Mouse (Mus musculus) cerebellum, postnatal 36 days (tissue): ENCODE results near the gene Tnik.

Experiments
- DNase-seq, 2 experiments: peaks; one replicate each; pipeline ENCODE4 v3.0.0; 2021 to 2022; ENCODE audit warnings: mixed read lengths in 2 of 2

Gene Tnik

DNA sequence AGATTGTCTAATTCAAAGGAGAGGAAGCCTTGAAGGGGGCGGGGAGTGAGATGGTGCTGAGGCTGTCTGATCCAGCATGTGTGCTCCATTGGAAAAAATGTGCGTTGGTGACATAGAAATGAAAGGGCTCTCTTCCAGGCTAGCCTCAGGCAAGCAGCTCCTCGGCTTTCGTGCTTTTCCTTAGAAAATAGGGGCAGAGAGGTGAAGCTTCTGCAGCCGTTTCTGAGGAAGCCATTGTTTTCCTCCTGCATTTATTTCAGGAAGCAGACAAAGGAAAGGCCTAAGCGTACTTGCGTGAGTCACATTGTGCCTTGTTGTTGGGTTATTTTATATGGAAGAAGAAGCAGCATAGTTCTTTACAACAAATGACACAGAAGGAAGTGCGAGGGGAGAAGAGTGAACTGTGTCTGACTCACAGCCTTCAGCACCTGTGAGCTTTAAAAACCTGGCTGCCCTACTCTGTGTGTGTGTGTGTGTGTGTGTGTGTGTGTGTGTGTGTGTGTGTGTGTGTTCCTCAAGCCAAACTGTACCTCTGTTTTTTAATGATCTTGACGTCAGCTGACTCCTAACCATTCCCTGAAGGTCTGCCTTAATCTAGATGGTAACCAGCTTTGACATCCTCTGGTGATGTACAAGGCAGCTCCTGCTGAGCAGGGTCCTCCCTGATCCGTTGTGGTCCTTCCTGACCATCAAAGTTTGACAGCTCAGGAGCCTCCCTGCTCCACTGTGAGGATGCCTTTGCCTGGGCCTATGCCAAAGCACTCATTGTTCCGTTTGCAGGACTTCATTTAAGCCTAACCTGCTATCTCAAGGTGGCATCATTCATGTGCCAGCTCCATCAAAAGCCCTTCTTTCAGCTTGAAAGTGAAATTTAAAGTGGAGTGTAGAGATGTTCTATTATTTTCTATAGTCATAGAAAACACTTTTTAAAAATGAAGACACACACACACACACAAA lies 228.3 kb downstream of the Tnik start:
- DNase-seq, result peak; percentile 30 to 41

GRCm38 (mm10) chr3:28496806-28497502 lies 233.9 kb downstream of the Tnik start:
- DNase-seq, result no peak

DNA sequence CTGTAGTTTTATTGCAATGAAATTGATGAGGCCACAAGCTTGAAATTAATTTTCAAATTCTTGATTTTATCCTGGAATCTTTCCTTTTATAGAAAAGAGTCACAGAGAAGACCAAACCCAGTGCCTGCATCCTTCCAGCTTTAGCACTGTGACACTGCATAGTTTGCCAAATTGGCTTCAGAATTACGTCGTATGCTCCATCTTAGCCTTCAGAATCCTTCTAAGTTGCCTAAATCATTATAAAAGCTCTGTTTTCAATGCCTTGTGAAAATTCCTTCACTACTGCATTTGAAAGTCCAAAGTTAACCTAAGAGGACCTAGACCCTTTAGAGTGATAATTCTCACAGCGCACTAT lies 234.5 kb downstream of the Tnik start:
- DNase-seq, result no peak

GRCm38 (mm10) chr3:28502697-28503096 lies 239.7 kb downstream of the Tnik start:
- no peak for DNase-seq

DNA sequence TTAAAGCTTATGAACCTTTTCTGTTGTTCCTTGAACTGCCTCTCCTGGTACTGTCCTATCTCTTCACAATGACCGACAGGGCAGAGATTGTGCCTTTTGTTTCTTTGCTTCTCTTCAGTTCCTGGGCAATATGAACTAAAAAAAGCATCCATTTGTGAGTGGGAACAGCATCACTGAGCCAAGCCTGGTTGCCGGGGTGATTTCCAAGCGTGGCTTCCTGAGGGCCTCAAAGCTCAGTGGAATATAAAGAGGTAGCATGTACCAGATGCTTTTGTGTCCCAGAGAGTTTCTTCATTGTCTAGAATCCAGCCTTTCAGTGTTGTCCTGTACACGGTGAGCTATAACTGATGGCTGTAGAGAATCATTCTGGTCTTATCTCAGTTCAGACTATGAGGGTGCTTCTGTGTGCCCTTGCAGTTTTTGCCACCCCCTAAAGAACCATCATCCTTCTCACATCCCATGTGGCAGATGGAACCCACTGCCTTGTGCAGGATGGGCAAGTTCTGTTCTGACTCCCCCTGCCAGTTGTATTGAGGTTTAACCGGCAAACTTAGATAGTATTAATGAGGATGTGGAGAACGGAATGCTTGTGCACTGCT lies 246.4 kb downstream of the Tnik start:
- no peak for DNase-seq

GRCm38 (mm10) chr3:28523004-28523482 lies 260.0 kb downstream of the Tnik start:
- no peak for DNase-seq

DNA sequence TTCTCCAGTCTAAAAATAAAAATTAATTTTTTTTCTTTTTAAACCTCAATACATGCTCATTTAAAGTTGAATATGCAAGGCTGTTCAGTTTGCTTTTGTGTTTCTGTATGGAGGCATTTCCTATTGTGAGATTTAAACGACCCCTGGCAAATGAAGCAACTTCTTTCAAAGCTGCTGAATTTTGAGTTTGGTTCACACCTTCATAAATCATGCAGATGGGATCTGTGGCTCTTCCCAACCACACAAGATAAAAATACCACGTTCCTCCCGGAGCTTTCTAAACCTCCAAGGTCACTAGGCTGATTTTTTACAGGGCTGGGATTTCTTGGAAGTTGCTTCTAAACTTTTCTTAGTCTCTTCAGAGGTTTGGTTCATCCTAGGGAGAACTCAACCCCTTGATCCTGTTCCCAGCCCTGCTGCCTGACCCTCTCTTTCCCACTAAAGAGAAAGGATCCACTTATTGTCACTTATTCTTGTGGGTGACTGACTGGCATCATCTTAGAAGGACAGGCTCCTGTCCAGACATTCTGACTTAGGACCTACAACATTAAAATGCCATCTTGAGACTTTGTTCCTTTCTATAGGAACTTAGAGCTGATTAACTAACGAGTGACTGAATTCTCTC lies 260.6 kb downstream of the Tnik start:
- no peak for DNase-seq

DNA sequence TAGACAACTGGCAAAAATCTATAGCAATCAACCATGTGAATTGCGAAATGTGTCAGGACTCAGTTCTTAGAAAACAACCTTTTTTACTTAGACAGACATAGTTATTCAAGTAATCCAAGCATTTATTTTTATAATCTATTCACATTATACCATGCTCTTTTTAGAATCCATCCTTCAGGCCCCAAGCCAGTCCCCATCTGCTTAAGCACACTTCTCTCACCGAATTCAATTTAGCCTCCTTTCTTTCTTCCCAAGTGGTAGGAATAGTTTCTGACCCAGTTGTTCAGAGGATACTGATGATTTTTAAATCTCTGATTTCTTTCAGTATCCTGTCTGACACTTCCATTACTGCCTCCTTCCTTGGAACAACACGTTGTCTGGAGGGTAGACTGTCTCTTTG lies 261.5 kb downstream of the Tnik start:
- DNase-seq, result no peak

DNA sequence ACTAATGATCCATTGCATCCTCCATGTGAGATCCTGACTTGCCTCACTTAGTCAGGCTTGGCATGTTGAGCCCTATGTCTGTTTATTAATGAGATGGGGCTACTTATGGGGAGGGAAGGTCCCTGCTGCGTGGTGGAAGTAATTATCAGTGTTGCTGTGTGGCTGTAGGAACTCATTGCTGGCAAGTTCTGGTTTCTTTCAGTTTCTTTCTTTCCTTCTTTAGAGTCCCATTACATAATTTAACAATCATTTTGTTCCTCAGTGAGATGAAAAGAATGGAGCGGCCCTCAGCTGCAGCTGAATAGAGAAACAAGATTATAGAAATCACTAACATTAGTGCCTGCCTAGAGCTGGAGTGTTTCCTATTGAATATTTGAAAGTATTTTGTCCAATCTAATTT lies 263.7 kb downstream of the Tnik start:
- DNase-seq, result no peak

- no peak for DNase-seq
These were observed 264.2 kb downstream of the Tnik start for GRCm38 (mm10) chr3:28527231-28527630.

DNA sequence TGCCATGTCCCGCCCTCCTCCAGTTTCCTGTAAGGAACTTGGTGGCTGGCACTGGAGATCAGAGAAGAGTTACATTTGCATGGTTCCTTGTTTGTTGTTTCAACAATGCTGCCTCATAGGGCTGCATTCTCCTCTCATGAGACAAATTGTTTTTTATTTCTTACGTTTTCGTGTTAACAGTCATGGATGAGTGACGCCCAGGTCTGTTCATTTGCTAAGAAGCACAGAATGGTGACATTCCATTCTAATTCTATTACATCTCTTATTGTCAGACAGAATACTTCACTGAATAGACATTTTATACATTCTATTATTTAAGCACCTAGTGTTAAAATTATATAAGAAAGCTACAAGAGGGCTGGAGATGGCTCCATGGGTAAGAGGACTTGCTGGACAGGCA lies 266.5 kb downstream of the Tnik start:
- no peak for DNase-seq

- no peak for DNase-seq
These were observed 268.4 kb downstream of the Tnik start for GRCm38 (mm10) chr3:28531294-28531956.

DNA sequence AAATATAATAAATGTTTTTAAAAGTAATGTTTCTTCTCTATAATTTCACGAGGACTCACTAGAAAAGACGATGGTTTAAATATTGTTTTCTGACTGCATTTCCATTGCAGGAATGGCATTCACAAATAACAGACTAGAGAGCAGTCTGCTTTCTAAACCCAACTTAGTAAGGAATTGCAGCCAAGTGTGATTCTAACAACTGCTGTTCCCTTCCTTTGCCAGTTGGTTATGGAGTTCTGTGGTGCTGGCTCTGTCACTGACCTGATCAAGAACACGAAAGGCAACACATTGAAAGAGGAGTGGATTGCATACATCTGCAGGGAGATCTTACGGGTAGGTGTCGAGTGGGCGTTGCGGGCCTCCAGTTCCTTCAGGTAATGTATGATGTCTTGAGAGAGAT lies 269.7 kb downstream of the Tnik start:
- no peak for DNase-seq

GRCm38 (mm10) chr3:28540121-28540520 lies 277.1 kb downstream of the Tnik start:
- DNase-seq, result no peak

- DNase-seq, result no peak
These were observed 279.9 kb downstream of the Tnik start for GRCm38 (mm10) chr3:28542941-28543340.

GRCm38 (mm10) chr3:28543380-28543984 lies 280.5 kb downstream of the Tnik start:
- DNase-seq, result peak in 1 of 2 experiments; percentile 26

DNA sequence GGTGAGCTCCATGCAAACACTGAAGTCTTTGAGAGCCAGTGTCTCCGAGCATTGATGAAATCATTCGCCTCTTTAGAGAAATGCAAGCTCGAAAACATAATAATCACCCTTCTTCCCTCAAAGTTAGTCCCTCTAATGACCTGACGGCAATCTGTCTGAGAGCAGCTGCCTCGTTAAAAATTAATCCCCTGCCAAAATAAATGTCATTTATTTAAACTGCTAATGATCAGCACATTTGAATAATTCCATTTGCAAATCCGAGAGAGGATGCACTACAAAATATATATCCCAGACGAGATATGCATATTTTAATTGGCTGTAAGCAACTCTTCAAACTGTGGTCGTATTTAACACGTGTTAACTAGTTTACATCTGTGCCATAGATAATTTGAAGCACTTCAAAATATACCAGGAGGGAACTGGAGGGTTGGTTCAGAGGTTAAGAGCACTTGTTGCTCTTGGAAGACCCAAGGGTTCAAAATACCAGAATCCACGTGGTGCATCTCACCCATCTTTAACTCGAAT lies 281.4 kb downstream of the Tnik start:
- DNase-seq, result no peak

DNA sequence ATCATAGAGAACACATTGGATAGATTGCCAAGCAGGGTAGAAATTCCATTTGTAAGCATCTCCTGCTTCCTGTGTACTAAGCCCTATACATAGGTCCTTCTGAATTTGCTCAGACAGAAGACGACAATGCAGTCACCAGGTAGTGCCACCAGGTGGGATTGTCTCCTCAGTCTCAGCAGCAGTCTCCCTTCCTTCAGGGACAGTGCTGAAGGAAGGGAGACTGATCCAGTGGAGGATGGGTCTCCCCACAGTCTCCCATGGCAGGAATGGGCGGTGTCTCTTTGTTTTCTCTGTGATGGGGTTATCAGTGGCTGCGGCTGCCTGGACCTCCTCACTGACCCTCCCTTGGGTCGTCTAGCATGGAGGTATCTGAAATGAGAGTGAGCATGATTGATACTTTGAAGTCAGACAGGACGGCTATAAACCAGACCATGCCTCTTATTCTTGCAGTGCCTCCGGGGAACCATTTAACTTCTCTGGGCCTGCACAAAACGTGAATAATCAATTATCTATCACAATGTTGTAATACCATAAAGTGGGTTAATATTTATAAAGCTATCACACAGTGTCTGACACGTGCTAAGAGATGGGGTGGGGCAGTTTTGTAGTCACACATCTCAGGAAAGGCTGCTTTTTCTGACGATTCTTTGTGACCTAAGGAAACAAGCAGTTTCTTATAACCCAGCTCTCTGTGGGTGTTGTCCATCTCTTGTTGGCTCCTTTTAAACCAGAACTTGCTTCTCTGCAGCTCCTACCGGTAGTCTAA lies 285.1 kb downstream of the Tnik start:
- DNase-seq, result no peak

DNA sequence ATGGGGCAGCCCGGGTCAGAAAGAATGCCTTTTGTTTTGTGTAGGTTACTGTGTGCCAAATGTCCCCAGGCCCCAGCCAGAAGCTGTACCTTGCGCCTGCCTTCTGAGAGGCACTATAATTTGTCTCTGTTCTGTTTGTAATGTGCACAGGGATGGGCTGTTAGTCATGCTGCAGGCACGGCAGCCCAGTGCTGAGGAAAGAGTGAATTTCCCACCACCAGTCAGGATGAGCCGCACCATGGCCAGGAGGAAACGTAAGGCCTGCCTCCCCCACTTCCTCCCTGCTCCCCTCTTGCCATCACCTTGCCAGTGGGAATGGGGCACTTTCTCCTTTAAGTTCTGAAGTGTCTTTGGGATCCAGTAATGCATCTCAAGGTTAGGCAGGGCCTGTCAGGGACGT lies 286.4 kb downstream of the Tnik start:
- no peak for DNase-seq

- DNase-seq, result peak; percentile 75 to 78
These were observed 287.6 kb downstream of the Tnik start for GRCm38 (mm10) chr3:28550497-28551093.

DNA sequence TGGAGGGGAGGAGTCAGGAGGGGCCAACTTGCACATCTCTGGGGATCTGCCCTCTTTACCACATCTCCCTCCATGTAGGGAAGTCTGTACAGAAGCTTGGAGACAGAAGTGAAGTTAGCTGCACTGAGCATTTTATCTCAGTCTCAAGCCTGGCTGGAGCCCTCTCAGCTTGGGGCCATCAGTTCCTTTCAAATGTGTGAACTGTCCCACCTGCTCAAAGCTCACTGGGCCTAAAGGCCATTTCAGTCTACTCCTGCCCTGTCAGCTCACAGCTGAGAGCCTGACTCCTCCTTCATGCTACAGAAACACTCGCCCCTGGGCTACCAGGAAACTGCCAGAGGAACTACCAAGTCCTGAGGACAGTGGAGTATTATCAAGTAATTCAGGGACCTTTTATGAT lies 288.7 kb downstream of the Tnik start:
- DNase-seq, result peak; percentile 32 to 37
